Comparison of ENCODE assay signal across 33 mouse cellular contexts in the genomic region with DNA sequence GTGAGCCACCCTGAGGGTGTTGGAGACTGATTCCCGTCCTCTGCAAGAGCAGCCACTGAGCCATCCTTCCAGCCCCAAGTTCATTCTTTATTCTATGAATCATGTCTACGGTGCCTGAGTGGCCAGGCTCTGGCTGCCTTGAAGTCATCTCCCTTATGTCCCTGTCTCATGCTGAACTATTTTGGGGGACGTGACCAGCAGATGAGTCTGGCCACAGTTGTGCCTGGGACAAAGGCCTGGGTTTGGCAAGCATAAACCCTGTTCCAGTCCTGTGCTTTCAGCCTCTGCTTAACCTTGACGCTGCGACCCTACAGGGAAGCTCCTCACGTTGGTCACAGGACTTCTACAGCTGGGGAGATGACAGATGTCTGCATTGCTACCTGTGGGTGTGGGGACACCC. TPM values are rescaled to one million over a fixed set of nuclear protein-coding genes. Genes with fewer than 3 reads are reported as not detected.
A peak's percentile ranks its signal among the peaks of the same experiment; 100 is the strongest.
DNase-seq lines count a peak whose midpoint lies in the region; ATAC-seq lines count a peak whose summit lies in the region.
"Had no signal": no experiment of that assay in that cellular context is flagged by ENCODE, and none has a peak within 500 bp of the region (broad histone marks: within the 10 kb centered on the region; RNA-seq: fewer than 3 reads in every experiment).

No protein-coding gene starts in this region.

- no peaks in the 10 kb centered on the region for H3K9me3 ChIP-seq in midbrain, embryonic 13.5 days
- no peaks in the 10 kb centered on the region for H3K9me3 ChIP-seq in midbrain, embryonic 14.5 days (ENCODE audit: control insufficient read depth, low read length)
- no peaks in the 10 kb centered on the region for H3K9me3 ChIP-seq in heart, embryonic 16.5 days (replicated peaks; ENCODE audit: control insufficient read depth, low read length)
- no peaks in the 10 kb centered on the region for H3K9me3 ChIP-seq in kidney, embryonic 14.5 days (ENCODE audit: control insufficient read depth, low read length)
- H3K9me3 ChIP-seq: forebrain, embryonic 10.5 days; intestine, embryonic 15.5 days; limb, embryonic 15.5 days; megakaryocyte, embryonic 14.5 days; midbrain, embryonic 15.5 days; neural tube, embryonic 13.5 days had no signal

- DNase-seq in gastrocnemius, adult 18-20 months (ENCODE audit: low spot score), result peak; percentile 68
- DNase-seq in gastrocnemius, postnatal 10 days, result no peak
- no peak for DNase-seq in midbrain, embryonic 14.5 days
- peak; percentile 72 for DNase-seq in skeletal muscle tissue, adult 2 months (ENCODE audit: low read depth, low spot score)
- DNase-seq in left cerebral cortex, adult 8-10 months (ENCODE audit: low spot score in 2 of 2), result no peak
- DNase-seq: adrenal gland, postnatal 36 days; cerebellum, postnatal 10 days; kidney, adult 9 months; kidney, postnatal 36 days; layer of hippocampus, postnatal 36 days; lung, embryonic 14.5 days; lung, postnatal 36 days; retina, postnatal 1 day; thymus, postnatal 25 days had no signal

- H3K27ac ChIP-seq in midbrain, embryonic 13.5 days, result no peak overlapping the region
- H3K27ac ChIP-seq in midbrain, embryonic 14.5 days (replicated peaks; ENCODE audit: low read depth, low read length), result no peak overlapping the region
- H3K27ac ChIP-seq in heart, embryonic 16.5 days (ENCODE audit: low read length), result peak overlapping the region; percentile 100
- H3K27ac ChIP-seq in kidney, embryonic 14.5 days (ENCODE audit: low read depth, low read length), result no peak overlapping the region
- H3K27ac ChIP-seq: forebrain, embryonic 10.5 days; intestine, embryonic 15.5 days; limb, embryonic 15.5 days; liver, embryonic 14.5 days; midbrain, embryonic 15.5 days; neural tube, embryonic 13.5 days had no signal

- H3K4me3 ChIP-seq in midbrain, embryonic 13.5 days (replicated peaks), result no peak overlapping the region
- no peak overlapping the region for H3K4me3 ChIP-seq in midbrain, embryonic 14.5 days (replicated peaks; ENCODE audit: low read depth, low read length)
- peak overlapping the region; percentile 61 for H3K4me3 ChIP-seq in heart, embryonic 16.5 days (ENCODE audit: low read length)
- H3K4me3 ChIP-seq in kidney, embryonic 14.5 days (ENCODE audit: low read length), result no peak overlapping the region
- H3K4me3 ChIP-seq: forebrain, embryonic 10.5 days; intestine, embryonic 15.5 days; limb, embryonic 15.5 days; megakaryocyte, embryonic 14.5 days; midbrain, embryonic 15.5 days; neural tube, embryonic 13.5 days had no signal

- peaks cover 20% of the 10 kb centered on the region for H3K4me1 ChIP-seq in midbrain, embryonic 13.5 days (replicated peaks)
- H3K4me1 ChIP-seq in midbrain, embryonic 14.5 days (ENCODE audit: control insufficient read depth, insufficient read depth, low read length), result peaks cover 5% of the 10 kb centered on the region; the same call in 1 of the 2 replicates
- peaks cover 40% of the 10 kb centered on the region for H3K4me1 ChIP-seq in heart, embryonic 16.5 days (ENCODE audit: control insufficient read depth, insufficient read depth, low read length)
- H3K4me1 ChIP-seq in kidney, embryonic 14.5 days (ENCODE audit: control insufficient read depth, insufficient read depth, low read length), result peaks cover 8% of the 10 kb centered on the region

- no peak for ATAC-seq in midbrain, embryonic 13.5 days
- no peak for ATAC-seq in midbrain, embryonic 14.5 days (ENCODE audit: low FRiP score, low TSS enrichment)
- ATAC-seq in heart, embryonic 16.5 days (replicated peaks; ENCODE audit: extremely low read depth, insufficient read depth, low FRiP score), result no peak
- ATAC-seq in kidney, embryonic 14.5 days (ENCODE audit: low FRiP score, low TSS enrichment), result no peak
- ATAC-seq: hindbrain, embryonic 16.5 days; intestine, embryonic 15.5 days; midbrain, embryonic 15.5 days had no signal

- H3K27me3 ChIP-seq in midbrain, embryonic 13.5 days, result peaks cover 46% of the 10 kb centered on the region
- H3K27me3 ChIP-seq in midbrain, embryonic 14.5 days (ENCODE audit: control insufficient read depth, insufficient read depth, low read length), result peaks cover 19% of the 10 kb centered on the region; the same call in 1 of the 2 replicates
- H3K27me3 ChIP-seq in heart, embryonic 16.5 days (ENCODE audit: control insufficient read depth, insufficient read depth, low read length), result 0 out of 2 replicates have a peak, but pooled peaks cover 7% of the 10 kb centered on the region
- peaks cover 33% of the 10 kb centered on the region for H3K27me3 ChIP-seq in kidney, embryonic 14.5 days (ENCODE audit: control insufficient read depth, insufficient read depth, low read length)

- 57% methylated on average over 6 of the region's 6 CpGs for WGBS in midbrain, embryonic 13.5 days
- WGBS in midbrain, embryonic 14.5 days, result 54% methylated on average over 6 of the region's 6 CpGs
- WGBS in heart, embryonic 16.5 days, result 29% methylated on average over 6 of the region's 6 CpGs
- WGBS in kidney, embryonic 14.5 days, result 59% methylated on average over 6 of the region's 6 CpGs

- no peak overlapping the region for H3K4me2 ChIP-seq in midbrain, embryonic 13.5 days (replicated peaks)
- no peak overlapping the region for H3K4me2 ChIP-seq in midbrain, embryonic 14.5 days (ENCODE audit: low read length)
- H3K4me2 ChIP-seq in heart, embryonic 16.5 days (ENCODE audit: low read depth, low read length), result peak overlapping the region; percentile 77
- H3K4me2 ChIP-seq in kidney, embryonic 14.5 days (replicated peaks; ENCODE audit: low read depth, low read length), result no peak overlapping the region
- H3K4me2 ChIP-seq: intestine, embryonic 15.5 days; limb, embryonic 15.5 days; lung, embryonic 14.5 days; midbrain, embryonic 15.5 days; neural tube, embryonic 13.5 days had no signal

- H3K9ac ChIP-seq in midbrain, embryonic 13.5 days (replicated peaks), result 0 out of 2 replicates have a peak overlapping the region, but pooled peaks have one; percentile 10
- no peak overlapping the region for H3K9ac ChIP-seq in midbrain, embryonic 14.5 days (replicated peaks; ENCODE audit: low read length)
- H3K9ac ChIP-seq in heart, embryonic 16.5 days (ENCODE audit: low read length), result peak overlapping the region; percentile 86
- no peak overlapping the region for H3K9ac ChIP-seq in kidney, embryonic 14.5 days (ENCODE audit: low read depth, low read length)
- H3K9ac ChIP-seq: intestine, embryonic 15.5 days; limb, embryonic 15.5 days; liver, embryonic 14.5 days; lung, embryonic 14.5 days; midbrain, embryonic 15.5 days; neural tube, embryonic 13.5 days had no signal

- H3K36me3 ChIP-seq in midbrain, embryonic 13.5 days, result no peaks in the 10 kb centered on the region
- H3K36me3 ChIP-seq in midbrain, embryonic 14.5 days (ENCODE audit: control insufficient read depth, insufficient read depth, low read length), result no peaks in the 10 kb centered on the region
- H3K36me3 ChIP-seq in heart, embryonic 16.5 days (ENCODE audit: control insufficient read depth, insufficient read depth), result no peaks in the 10 kb centered on the region
- H3K36me3 ChIP-seq in kidney, embryonic 14.5 days (ENCODE audit: control insufficient read depth, insufficient read depth, low read length), result no peaks in the 10 kb centered on the region
- H3K36me3 ChIP-seq: forebrain, embryonic 10.5 days; intestine, embryonic 15.5 days; limb, embryonic 15.5 days; midbrain, embryonic 15.5 days; neural tube, embryonic 13.5 days had no signal

RNA-seq across cellular contexts. Expression of a gene that starts 4.5 kb away (rescaled TPM):
- total RNA-seq in gastrocnemius, adult 18-20 months (2021), result 100 to 1,000 TPM in 1 of 2 experiments, 10 to 100 TPM in 1; 59.9 to 118 TPM
- 1 to 10 TPM; 1.7 to 1.8 TPM for total RNA-seq in gastrocnemius, postnatal 10 days (2021)
- polyA plus RNA-seq in midbrain, embryonic 13.5 days (2015; fragmentation: Nextera tagmentation; extraction: Ambion mirVana), result 0.16 TPM in 1 of 2 replicates, not detected in the other
- polyA plus RNA-seq in midbrain, embryonic 14.5 days (2014; fragmentation: Nextera tagmentation; extraction: Ambion mirVana), result not detected in 2 replicates
- 11.9 and 14.6 TPM in 2 replicates for polyA plus RNA-seq in heart, embryonic 16.5 days (2015; fragmentation: Nextera tagmentation; extraction: Ambion mirVana)
- not detected in 2 replicates for polyA plus RNA-seq in kidney, embryonic 14.5 days (2014; fragmentation: Nextera tagmentation; extraction: Ambion mirVana)
- total RNA-seq in left cerebral cortex, adult 8-10 months (2022), result under 1 TPM in 1 of 4 experiments, not detected in 3; 0.18 TPM
- total RNA-seq: adrenal gland, adult 18-20 months; adrenal gland, postnatal 36 days had no signal
- polyA plus RNA-seq: embryonic facial prominence, embryonic 11.5 days; forebrain, embryonic 10.5 days; intestine, embryonic 15.5 days; liver, embryonic 14.5 days; lung, embryonic 14.5 days; neural tube, embryonic 13.5 days had no signal

RNA-seq across cellular contexts. Expression of a gene that starts 13.7 kb away (rescaled TPM):
- not detected for total RNA-seq in gastrocnemius, adult 18-20 months (2021)
- not detected for total RNA-seq in gastrocnemius, postnatal 10 days (2021)
- 0.12 and 0.15 TPM in 2 replicates for polyA plus RNA-seq in midbrain, embryonic 13.5 days (2015; fragmentation: Nextera tagmentation; extraction: Ambion mirVana)
- polyA plus RNA-seq in midbrain, embryonic 14.5 days (2014; fragmentation: Nextera tagmentation; extraction: Ambion mirVana), result 0.23 TPM in 1 of 2 replicates, not detected in the other
- polyA plus RNA-seq in heart, embryonic 16.5 days (2015; fragmentation: Nextera tagmentation; extraction: Ambion mirVana), result 0.11 TPM in 2 replicates
- polyA plus RNA-seq in kidney, embryonic 14.5 days (2014; fragmentation: Nextera tagmentation; extraction: Ambion mirVana), result not detected in 2 replicates
- not detected for total RNA-seq in left cerebral cortex, adult 8-10 months (2022)
- total RNA-seq: adrenal gland, adult 18-20 months; adrenal gland, postnatal 36 days; gastrocnemius, postnatal 25 days; heart, postnatal 36 days; layer of hippocampus, adult 8-10 months; layer of hippocampus, postnatal 36 days; left cerebral cortex, postnatal 14 days had no signal
- polyA plus RNA-seq: cortical plate, adult 2 months; embryonic facial prominence, embryonic 11.5 days; forebrain, embryonic 10.5 days; hindbrain, embryonic 16.5 days; limb, embryonic 15.5 days; liver, embryonic 14.5 days; lung, embryonic 14.5 days; midbrain, embryonic 15.5 days; neural tube, embryonic 13.5 days; stomach, embryonic 14.5 days had no signal

RNA-seq across cellular contexts. Expression of a gene that starts 14.5 kb away (rescaled TPM):
- 10 to 100 TPM; 25.5 to 28.4 TPM for total RNA-seq in gastrocnemius, adult 18-20 months (2021)
- 10 to 100 TPM; 29.8 to 30.4 TPM for total RNA-seq in gastrocnemius, postnatal 10 days (2021)
- 48.4 and 67.3 TPM in 2 replicates for polyA plus RNA-seq in midbrain, embryonic 13.5 days (2015; fragmentation: Nextera tagmentation; extraction: Ambion mirVana)
- 63.3 and 66.9 TPM in 2 replicates for polyA plus RNA-seq in midbrain, embryonic 14.5 days (2014; fragmentation: Nextera tagmentation; extraction: Ambion mirVana)
- 33.9 and 40.2 TPM in 2 replicates for polyA plus RNA-seq in heart, embryonic 16.5 days (2015; fragmentation: Nextera tagmentation; extraction: Ambion mirVana)
- polyA plus RNA-seq in kidney, embryonic 14.5 days (2014; fragmentation: Nextera tagmentation; extraction: Ambion mirVana), result 45.7 and 58.0 TPM in 2 replicates
- total RNA-seq in left cerebral cortex, adult 8-10 months (2022), result 10 to 100 TPM; 65.1 to 70.9 (median 68.9) TPM

RNA-seq across cellular contexts. Expression of a gene that starts 20.9 kb away (rescaled TPM):
- 1,000 to 10,000 TPM; 1,320 to 1,335 TPM for total RNA-seq in gastrocnemius, adult 18-20 months (2021)
- total RNA-seq in gastrocnemius, postnatal 10 days (2021), result 1,000 to 10,000 TPM in 1 of 2 experiments, 100 to 1,000 TPM in 1; 974 to 1,018 TPM
- 565 and 579 TPM in 2 replicates for polyA plus RNA-seq in midbrain, embryonic 13.5 days (2015; fragmentation: Nextera tagmentation; extraction: Ambion mirVana)
- polyA plus RNA-seq in midbrain, embryonic 14.5 days (2014; fragmentation: Nextera tagmentation; extraction: Ambion mirVana), result 479 and 528 TPM in 2 replicates
- polyA plus RNA-seq in heart, embryonic 16.5 days (2015; fragmentation: Nextera tagmentation; extraction: Ambion mirVana), result 435 and 443 TPM in 2 replicates
- 465 and 473 TPM in 2 replicates for polyA plus RNA-seq in kidney, embryonic 14.5 days (2014; fragmentation: Nextera tagmentation; extraction: Ambion mirVana)
- total RNA-seq in left cerebral cortex, adult 8-10 months (2022), result 100 to 1,000 TPM; 928 to 998 (median 954) TPM

RNA-seq across cellular contexts. Expression of a gene that starts 29.6 kb away (rescaled TPM):
- total RNA-seq in gastrocnemius, adult 18-20 months (2021), result 10 to 100 TPM; 15.3 to 17.1 TPM
- 10 to 100 TPM; 10.7 to 13.8 TPM for total RNA-seq in gastrocnemius, postnatal 10 days (2021)
- 60.0 and 60.9 TPM in 2 replicates for polyA plus RNA-seq in midbrain, embryonic 13.5 days (2015; fragmentation: Nextera tagmentation; extraction: Ambion mirVana)
- polyA plus RNA-seq in midbrain, embryonic 14.5 days (2014; fragmentation: Nextera tagmentation; extraction: Ambion mirVana), result 49.2 and 55.7 TPM in 2 replicates
- 34.7 and 37.5 TPM in 2 replicates for polyA plus RNA-seq in heart, embryonic 16.5 days (2015; fragmentation: Nextera tagmentation; extraction: Ambion mirVana)
- polyA plus RNA-seq in kidney, embryonic 14.5 days (2014; fragmentation: Nextera tagmentation; extraction: Ambion mirVana), result 45.3 and 48.4 TPM in 2 replicates
- total RNA-seq in left cerebral cortex, adult 8-10 months (2022), result 10 to 100 TPM; 22.0 to 30.4 (median 27.9) TPM

Comparison
In these comparisons a context has a peak if more than half of its experiments do, and no peak if none do; other contexts are left out.
1. DNase-seq: peak in gastrocnemius, adult 18-20 months (single experiment) and skeletal muscle tissue, adult 2 months (single experiment); none in gastrocnemius, postnatal 10 days (single experiment), midbrain, embryonic 14.5 days (single experiment) and left cerebral cortex, adult 8-10 months (0 of 2).
2. H3K9ac ChIP-seq: peak in midbrain, embryonic 13.5 days (single experiment) and heart, embryonic 16.5 days (single experiment); none in midbrain, embryonic 14.5 days (single experiment) and kidney, embryonic 14.5 days (single experiment).
3. RNA of a gene that starts 4.5 kb away (polyA plus RNA-seq): 11.9 to 14.6 TPM in heart, embryonic 16.5 days; 0.16 TPM in midbrain, embryonic 13.5 days, not detected in midbrain, embryonic 14.5 days and not detected in kidney, embryonic 14.5 days; every median in the first group is over 10 times any median in the second.